Mouse (Mus musculus): ENCODE data around the gene Lsamp. TPM values are rescaled to one million over a fixed set of nuclear protein-coding genes. Genes with fewer than 3 reads are reported as not detected.

Lsamp gene
- total and polyA plus RNA-seq, 3 experiments, result not detected

- dilution Hi-C loops (cut with MboI; ENCODE audit: extremely low pct_ligation_motif_present, extremely low pct_unique_long_range_greater_than_20kb, low sequenced_read_pairs), result no loop called here
- H3K4me3 ChIP-seq (replicated peaks in 1 of 3; ENCODE audit: low read depth in 2 of 3, low read length in 2 of 3, poor library complexity in 1 of 3), result no peak overlapping the region
- no peaks in the 10 kb centered on the region for H3K79me2 ChIP-seq (replicated peaks; ENCODE audit: control insufficient read depth, extremely low read depth, insufficient read depth, poor library complexity, severe bottlenecking)
- in situ Hi-C loops (cut with MboI; ENCODE audit: low pct_ligation_motif_present, low pct_unique_long_range_greater_than_20kb, low sequenced_read_pairs), result no loop called here
- no peak overlapping the region for H3K27ac ChIP-seq (ENCODE audit: insufficient read depth, low read depth)
- H3K9me3 ChIP-seq (replicated peaks; ENCODE audit: low read length), result peaks cover 44% of the 10 kb centered on the region
- H3K9ac ChIP-seq (ENCODE audit: insufficient read depth, low read depth), result no peak overlapping the region
- DNase-seq (ENCODE audit: extremely low read depth), result no peak
- no peak overlapping the region for H3K4me2 ChIP-seq (ENCODE audit: insufficient read depth, low read depth, poor library complexity, severe bottlenecking)
- TF ChIP-seq ETS1 (conservative IDR thresholded peaks at IDR 0.05; ENCODE audit: low read depth, low read length) (no peak), ELF1 (IDR thresholded peaks at IDR 0.05; ENCODE audit: low read depth, low read length) (no peak), HCFC1 (IDR thresholded peaks at IDR 0.05; ENCODE audit: low read depth, low read length) (no peak)
- H3K4me1 ChIP-seq (ENCODE audit: control insufficient read depth in 1 of 2, insufficient read depth in 2 of 2), result no peaks in the 10 kb centered on the region
- H3K27me3 ChIP-seq (replicated peaks), result no peaks in the 10 kb centered on the region
- no peaks in the 10 kb centered on the region for H3K36me3 ChIP-seq (replicated peaks in 1 of 2; ENCODE audit: control insufficient read depth in 1 of 2, insufficient read depth in 1 of 2, low read length in 1 of 2)
Measured at GRCm38 (mm10) chr16:41063270-41063857, 1079.2 kb downstream of the Lsamp start.

- H3K36me3 ChIP-seq (replicated peaks in 1 of 2; ENCODE audit: control insufficient read depth in 1 of 2, insufficient read depth in 1 of 2, low read length in 1 of 2), result no peaks in the 10 kb centered on the region
- H3K27me3 ChIP-seq (replicated peaks), result no peaks in the 10 kb centered on the region
- no peak overlapping the region for H3K27ac ChIP-seq (ENCODE audit: insufficient read depth, low read depth)
- no peak overlapping the region for H3K4me3 ChIP-seq (replicated peaks in 1 of 3; ENCODE audit: low read depth in 2 of 3, low read length in 2 of 3, poor library complexity in 1 of 3)
- H3K4me2 ChIP-seq (ENCODE audit: insufficient read depth, low read depth, poor library complexity, severe bottlenecking), result no peak overlapping the region
- H3K4me1 ChIP-seq (ENCODE audit: control insufficient read depth in 1 of 2, insufficient read depth in 2 of 2), result no peaks in the 10 kb centered on the region
- no peak overlapping the region for H3K9ac ChIP-seq (ENCODE audit: insufficient read depth, low read depth)
- DNase-seq (ENCODE audit: extremely low read depth), result no peak
- H3K79me2 ChIP-seq (replicated peaks; ENCODE audit: control insufficient read depth, extremely low read depth, insufficient read depth, poor library complexity, severe bottlenecking), result no peaks in the 10 kb centered on the region
- H3K9me3 ChIP-seq (replicated peaks; ENCODE audit: low read length), result peaks cover 52% of the 10 kb centered on the region
- TF ChIP-seq SMC3 (IDR thresholded peaks at IDR 0.05; ENCODE audit: low read depth, low read length) (no peak), TCF12 (IDR thresholded peaks at IDR 0.05; ENCODE audit: low read depth, low read length) (no peak), BHLHE40 (IDR thresholded peaks at IDR 0.05; ENCODE audit: low read depth, low read length) (no peak), ZNF384 (IDR thresholded peaks at IDR 0.05; ENCODE audit: low read depth, low read length) (no peak), KAT2A (IDR thresholded peaks at IDR 0.05; ENCODE audit: insufficient replicate concordance, low read length) (no peak), GABPA (IDR thresholded peaks at IDR 0.05; ENCODE audit: insufficient replicate concordance, low read depth, low read length) (no peak), ELF1 (IDR thresholded peaks at IDR 0.05; ENCODE audit: low read depth, low read length) (no peak), RCOR1 (conservative IDR thresholded peaks at IDR 0.05; ENCODE audit: low read depth, low read length) (no peak), E2F4 (IDR thresholded peaks at IDR 0.05; ENCODE audit: insufficient replicate concordance, low read depth, low read length) (no peak), POLR2AphosphoS2 (IDR thresholded peaks at IDR 0.05; ENCODE audit: low read depth, low read length) (no peak), CHD2 (IDR thresholded peaks at IDR 0.05; ENCODE audit: low read length) (no peak)
- in situ Hi-C loops (cut with MboI; ENCODE audit: low pct_ligation_motif_present, low pct_unique_long_range_greater_than_20kb, low sequenced_read_pairs), result no loop called here
- dilution Hi-C loops (cut with MboI; ENCODE audit: extremely low pct_ligation_motif_present, extremely low pct_unique_long_range_greater_than_20kb, low sequenced_read_pairs), result no loop called here
Measured at GRCm38 (mm10) chr16:41073470-41073869, 1089.3 kb downstream of the Lsamp start.

GRCm38 (mm10) chr16:41088648-41089047, 1104.5 kb downstream of the Lsamp start:
- peaks cover 56% of the 10 kb centered on the region for H3K9me3 ChIP-seq (replicated peaks; ENCODE audit: low read length)
- no peak overlapping the region for H3K4me3 ChIP-seq (replicated peaks in 1 of 3; ENCODE audit: low read depth in 2 of 3, low read length in 2 of 3, poor library complexity in 1 of 3)
- in situ Hi-C loops (cut with MboI; ENCODE audit: low pct_ligation_motif_present, low pct_unique_long_range_greater_than_20kb, low sequenced_read_pairs) (no loop called here), dilution Hi-C loops (cut with MboI; ENCODE audit: extremely low pct_ligation_motif_present, extremely low pct_unique_long_range_greater_than_20kb, low sequenced_read_pairs) (no loop called here)
- no peak overlapping the region for H3K27ac ChIP-seq (ENCODE audit: insufficient read depth, low read depth)
- no peak for DNase-seq (ENCODE audit: extremely low read depth)
- H3K9ac ChIP-seq (ENCODE audit: insufficient read depth, low read depth), result no peak overlapping the region
- TF ChIP-seq TCF12 (IDR thresholded peaks at IDR 0.05; ENCODE audit: low read depth, low read length) (no peak), TBP (conservative IDR thresholded peaks at IDR 0.05; ENCODE audit: low read depth, low read length) (no peak)
- no peaks in the 10 kb centered on the region for H3K4me1 ChIP-seq (ENCODE audit: control insufficient read depth in 1 of 2, insufficient read depth in 2 of 2)
- H3K27me3 ChIP-seq (replicated peaks), result no peaks in the 10 kb centered on the region
- no peak overlapping the region for H3K4me2 ChIP-seq (ENCODE audit: insufficient read depth, low read depth, poor library complexity, severe bottlenecking)
- H3K79me2 ChIP-seq (replicated peaks; ENCODE audit: control insufficient read depth, extremely low read depth, insufficient read depth, poor library complexity, severe bottlenecking), result no peaks in the 10 kb centered on the region
- H3K36me3 ChIP-seq (replicated peaks in 1 of 2; ENCODE audit: control insufficient read depth in 1 of 2, insufficient read depth in 1 of 2, low read length in 1 of 2), result no peaks in the 10 kb centered on the region
